Mouse (Mus musculus): ENCODE measurements around the gene Gdpd3. TPM values are rescaled to one million over a fixed set of nuclear protein-coding genes. Genes with fewer than 3 reads are reported as not detected.
"Not testable (repeated sequence)": the region's sequence is repeated elsewhere in the genome, so short reads cannot be mapped to it uniquely, and the experiment has no call there.

The Gdpd3 gene
- polyA plus RNA-seq, 1 experiment = 35.7 TPM

DNA sequence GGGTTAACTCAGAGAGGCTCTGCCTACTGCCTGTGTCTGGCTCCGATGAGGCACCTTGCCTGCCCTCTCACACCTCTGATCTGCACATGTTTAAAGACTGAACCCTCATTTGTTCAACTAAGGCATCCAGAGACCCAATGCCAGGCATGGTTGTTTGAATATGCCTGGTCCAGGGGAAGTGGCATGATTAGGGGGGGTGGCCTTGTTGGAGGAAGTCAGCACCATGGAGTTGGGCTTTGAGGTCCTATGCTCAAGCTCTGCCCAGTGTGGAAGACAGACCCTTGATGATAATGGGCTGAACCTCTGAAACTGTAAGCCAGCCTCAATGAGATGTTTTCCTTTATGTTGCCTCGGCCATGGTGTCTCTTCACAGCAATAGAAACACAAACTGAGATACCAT is 7.2 kb downstream of the Gdpd3 start:
- 71% methylated on average over 2 of the region's 2 CpGs for WGBS
- TF ChIP-seq CTCF (IDR thresholded peaks at IDR 0.05; ENCODE audit: insufficient read depth, low read length) (no peak), POLR2A (IDR thresholded peaks at IDR 0.05; ENCODE audit: borderline replicate concordance, extremely low read depth, low read depth, low read length) (no peak)
- no peak for DNase-seq
- Histone ChIP-seq H3K4me1 (ENCODE audit: control insufficient read depth, insufficient read depth, low read length) (peaks cover 21% of the 10 kb centered on the region), H3K4me3 (replicated peaks; ENCODE audit: extremely low read depth, low read depth, low read length) (no peak overlapping the region)

DNA sequence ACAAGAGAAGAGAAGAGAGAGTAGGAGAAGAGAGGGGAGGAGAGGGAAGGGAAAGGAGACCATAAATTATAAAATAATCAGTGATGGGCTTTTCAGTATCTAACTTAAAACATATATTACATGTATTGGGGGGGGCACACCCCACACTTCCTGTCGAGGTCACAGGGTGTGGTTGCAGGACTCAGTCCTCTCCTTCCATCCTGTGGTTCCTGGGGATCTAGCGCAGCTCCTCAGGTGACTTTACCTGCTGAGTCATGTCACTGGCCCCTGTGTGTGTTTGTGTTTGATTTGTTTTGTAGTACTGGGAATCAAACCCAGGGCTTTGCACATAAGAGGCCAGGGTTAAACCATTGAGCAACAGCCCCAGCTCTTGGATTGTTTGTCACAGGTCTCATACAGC is 8.3 kb downstream of the Gdpd3 start:
- WGBS = 35% methylated on average over 2 of the region's 2 CpGs

GRCm38 (mm10) chr7:126775185-126775977 is 9.2 kb downstream of the Gdpd3 start:
- no peak overlapping the region for H3K4me3 ChIP-seq (replicated peaks; ENCODE audit: extremely low read depth, low read depth, low read length)
- peak; percentile 40; the same call in 1 of the 2 replicates for TF ChIP-seq CTCF (IDR thresholded peaks at IDR 0.05; ENCODE audit: insufficient read depth, low read length)
- no peak for TF ChIP-seq POLR2A (IDR thresholded peaks at IDR 0.05; ENCODE audit: borderline replicate concordance, extremely low read depth, low read depth, low read length)
- peak; percentile 41 for DNase-seq
- WGBS = 56% methylated on average over 10 of the region's 10 CpGs
- H3K4me1 ChIP-seq (ENCODE audit: control insufficient read depth, insufficient read depth, low read length) = peaks cover 33% of the 10 kb centered on the region

More for the DNA sequence above, 8.3 kb downstream of the Gdpd3 start:
- Histone ChIP-seq H3K4me3 (replicated peaks; ENCODE audit: extremely low read depth, low read depth, low read length) (no peak overlapping the region), H3K4me1 (ENCODE audit: control insufficient read depth, insufficient read depth, low read length) (peaks cover 29% of the 10 kb centered on the region)
- TF ChIP-seq POLR2A (IDR thresholded peaks at IDR 0.05; ENCODE audit: borderline replicate concordance, extremely low read depth, low read depth, low read length) = no peak
- TF ChIP-seq CTCF (IDR thresholded peaks at IDR 0.05; ENCODE audit: insufficient read depth, low read length) = no peak
- DNase-seq = no peak

- 56% methylated on average over 3 of the region's 3 CpGs for WGBS
- Histone ChIP-seq H3K4me1 (ENCODE audit: control insufficient read depth, insufficient read depth, low read length) (peaks cover 34% of the 10 kb centered on the region), H3K4me3 (replicated peaks; ENCODE audit: extremely low read depth, low read depth, low read length) (no peak overlapping the region)
- DNase-seq = no peak
- no peak for TF ChIP-seq POLR2A (IDR thresholded peaks at IDR 0.05; ENCODE audit: borderline replicate concordance, extremely low read depth, low read depth, low read length)
- no peak for TF ChIP-seq CTCF (IDR thresholded peaks at IDR 0.05; ENCODE audit: insufficient read depth, low read length)
Observed at GRCm38 (mm10) chr7:126775978-126776234, 9.8 kb downstream of the Gdpd3 start.

DNA sequence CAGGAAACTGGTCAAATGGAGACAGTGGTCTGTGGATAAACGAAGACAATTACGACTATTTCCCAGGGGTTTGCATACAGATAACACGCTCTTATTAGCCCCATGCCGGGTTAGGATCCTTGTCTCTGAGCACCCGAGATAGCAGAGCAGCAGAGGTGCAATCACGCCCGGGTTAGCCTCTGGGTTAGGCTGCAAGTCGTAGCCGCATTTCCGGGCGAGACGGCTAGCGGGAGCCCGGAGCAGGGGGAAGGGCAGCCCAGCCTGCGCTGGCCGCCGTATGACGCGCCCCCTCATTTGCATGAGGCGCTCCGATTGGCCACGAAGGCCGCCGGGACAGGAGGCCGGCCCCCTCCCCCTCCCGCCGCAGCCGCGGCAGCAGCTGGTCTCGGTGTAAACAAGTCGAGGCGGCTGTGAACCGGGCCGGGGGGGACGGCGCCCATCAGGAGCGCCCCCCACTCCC is 10.5 kb downstream of the Gdpd3 start, which contains the start of gene Ypel3:
TSS of gene Ypel3 (plus strand) at position 358 of the 460 bp plus-strand sequence.
- under 1% methylated on average over 35 of the region's 37 CpGs for WGBS
- H3K4me3 ChIP-seq (replicated peaks; ENCODE audit: extremely low read depth, low read depth, low read length) = peak within 1 kb of the TSS; percentile 92
- DNase-seq = peak; percentile 91
- peaks cover 34% of the 10 kb centered on the region for H3K4me1 ChIP-seq (ENCODE audit: control insufficient read depth, insufficient read depth, low read length)
- TF ChIP-seq POLR2A (IDR thresholded peaks at IDR 0.05; ENCODE audit: borderline replicate concordance, extremely low read depth, low read depth, low read length) (peak; percentile 60; the same call in 1 of the 2 replicates), CTCF (IDR thresholded peaks at IDR 0.05; ENCODE audit: insufficient read depth, low read length) (no peak)

- WGBS = 26% methylated on average over 10 of the region's 10 CpGs
- no peak for DNase-seq
- peak overlapping the region; percentile 92 for H3K4me3 ChIP-seq (replicated peaks; ENCODE audit: extremely low read depth, low read depth, low read length)
- peaks cover 34% of the 10 kb centered on the region for H3K4me1 ChIP-seq (ENCODE audit: control insufficient read depth, insufficient read depth, low read length)
- TF ChIP-seq CTCF (IDR thresholded peaks at IDR 0.05; ENCODE audit: insufficient read depth, low read length) (no peak), POLR2A (IDR thresholded peaks at IDR 0.05; ENCODE audit: borderline replicate concordance, extremely low read depth, low read depth, low read length) (no peak)
Observed at GRCm38 (mm10) chr7:126777476-126777875, 11.3 kb downstream of the Gdpd3 start.

- WGBS = 68% methylated on average over 3 of the region's 3 CpGs
- TF ChIP-seq CTCF (IDR thresholded peaks at IDR 0.05; ENCODE audit: insufficient read depth, low read length) = no peak
- TF ChIP-seq POLR2A (IDR thresholded peaks at IDR 0.05; ENCODE audit: borderline replicate concordance, extremely low read depth, low read depth, low read length) = no peak
- Histone ChIP-seq H3K4me1 (ENCODE audit: control insufficient read depth, insufficient read depth, low read length) (peaks cover 34% of the 10 kb centered on the region), H3K4me3 (replicated peaks; ENCODE audit: extremely low read depth, low read depth, low read length) (no peak overlapping the region)
- DNase-seq = no peak
Observed at GRCm38 (mm10) chr7:126778147-126778546, 12.0 kb downstream of the Gdpd3 start.

DNA sequence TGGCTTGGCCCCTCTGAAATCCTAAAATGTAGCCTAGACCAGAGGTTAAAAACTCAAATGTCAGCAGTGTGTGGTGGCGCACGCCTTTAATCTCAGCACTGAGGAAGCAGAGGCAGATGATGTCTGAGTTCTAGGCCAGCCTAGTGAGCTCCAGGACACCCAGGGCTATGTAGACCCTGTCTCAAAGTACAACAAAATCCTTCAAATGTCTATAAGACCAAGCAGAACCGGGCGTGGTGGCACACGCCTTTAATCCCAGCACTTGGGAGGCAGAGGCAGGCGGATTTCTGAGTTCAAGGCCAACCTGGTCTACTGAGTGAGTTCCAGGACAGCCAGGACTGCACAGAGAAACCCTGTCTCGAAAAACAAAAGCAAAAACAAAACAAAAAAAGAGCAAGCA is 13.0 kb downstream of the Gdpd3 start:
- WGBS = 70% methylated on average over 7 of the region's 7 CpGs
- not testable (repeated sequence) for H3K4me3 ChIP-seq (replicated peaks; ENCODE audit: extremely low read depth, low read depth, low read length); DNase-seq
- peaks cover 34% of the 10 kb centered on the region for H3K4me1 ChIP-seq (ENCODE audit: control insufficient read depth, insufficient read depth, low read length)

DNA sequence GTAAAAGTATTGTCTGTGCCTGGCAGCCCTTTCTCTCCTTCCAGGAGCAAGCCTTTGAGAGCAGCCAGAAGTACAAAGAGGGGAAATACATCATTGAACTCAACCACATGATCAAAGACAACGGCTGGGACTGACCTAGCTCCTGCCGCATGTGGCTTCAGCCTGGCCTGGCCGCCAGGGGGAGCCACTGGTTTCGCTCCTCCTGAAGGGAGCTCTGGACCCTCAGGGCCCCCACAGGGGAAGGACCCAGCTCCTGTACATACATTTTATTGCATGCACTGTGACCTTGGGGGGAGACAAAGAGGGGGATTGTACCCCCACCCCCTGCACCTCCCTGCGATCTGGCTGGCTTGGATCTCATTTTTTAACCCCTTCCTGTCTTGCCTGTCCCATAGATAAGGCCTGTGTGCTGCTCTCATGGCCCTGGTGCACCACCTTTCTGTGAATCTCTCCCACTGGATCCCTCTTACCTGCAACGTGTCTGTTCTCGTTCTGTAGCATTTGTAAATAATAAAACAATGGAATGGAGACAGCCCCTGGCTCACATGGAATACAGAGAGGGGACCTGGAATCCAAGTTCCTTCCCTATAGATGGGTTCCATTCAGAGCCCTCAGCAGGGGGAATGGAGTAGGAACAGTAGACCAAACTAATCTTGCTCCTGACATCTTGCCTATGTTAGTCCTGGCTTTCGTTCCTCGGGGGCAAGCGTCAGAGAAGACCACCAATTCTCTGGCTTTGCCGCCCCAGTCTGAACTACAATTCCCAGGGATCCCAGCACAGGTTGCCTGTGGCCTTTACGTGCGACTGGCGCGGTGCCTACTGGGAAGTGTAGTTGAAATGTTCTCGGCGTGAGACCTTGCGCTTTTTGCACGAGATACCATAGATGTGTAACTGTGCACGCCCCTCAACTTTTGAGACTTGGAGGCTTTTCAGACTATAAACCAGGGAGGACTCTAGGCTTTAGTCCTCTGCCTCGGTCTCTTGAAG is 14.1 kb downstream of the Gdpd3 start:
- 7% methylated on average over 21 of the region's 21 CpGs for WGBS
- peak overlapping the region; percentile 31 for H3K4me3 ChIP-seq (replicated peaks; ENCODE audit: extremely low read depth, low read depth, low read length)
- TF ChIP-seq POLR2A (IDR thresholded peaks at IDR 0.05; ENCODE audit: borderline replicate concordance, extremely low read depth, low read depth, low read length) = peak; percentile 45; the same call in 1 of the 2 replicates
- peak; percentile 75 for TF ChIP-seq CTCF (IDR thresholded peaks at IDR 0.05; ENCODE audit: insufficient read depth, low read length)
- peak; percentile 80 for DNase-seq
- peaks cover 24% of the 10 kb centered on the region for H3K4me1 ChIP-seq (ENCODE audit: control insufficient read depth, insufficient read depth, low read length)

Data from lung, adult 2 months (tissue).